14 mouse cellular contexts compared by ENCODE assay signal in the genomic region with DNA sequence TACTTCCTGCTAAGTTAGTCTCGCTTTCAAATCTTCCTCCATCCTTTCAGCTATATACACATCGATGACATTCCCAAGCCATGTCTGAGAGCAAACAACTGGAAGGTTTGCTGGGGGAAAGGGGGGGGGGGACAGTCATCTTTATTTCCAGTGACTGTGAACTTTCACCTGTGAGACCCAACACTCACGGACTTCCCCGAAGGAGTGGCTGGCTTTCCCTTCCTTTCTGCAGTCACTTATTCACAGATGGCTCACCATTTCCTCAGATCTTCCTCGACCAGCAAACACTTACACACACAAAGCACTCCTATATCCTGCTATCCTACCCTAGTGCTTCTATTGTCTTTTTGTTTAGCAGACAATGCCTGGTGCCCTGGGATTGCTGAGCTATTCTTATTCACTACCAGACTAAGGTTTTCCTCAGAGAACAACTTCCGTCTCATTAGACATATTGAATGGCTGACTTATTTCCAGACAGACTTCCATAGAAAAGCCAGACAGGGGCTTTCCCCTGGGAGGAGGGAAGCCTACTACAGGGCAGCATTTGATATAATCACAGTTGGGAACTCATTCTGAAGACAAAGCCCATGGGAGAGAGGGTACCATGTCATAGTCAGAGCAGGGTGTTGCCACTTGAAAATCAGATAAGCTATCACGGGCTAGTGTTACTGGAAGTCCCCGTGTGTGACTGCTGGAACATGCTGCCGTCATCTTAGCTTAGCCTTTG. TPM values are rescaled to one million over a fixed set of nuclear protein-coding genes. Genes with fewer than 3 reads are reported as not detected.
DNase-seq lines count a peak whose midpoint lies in the region; ATAC-seq and TF ChIP-seq lines count a peak whose summit lies in the region.
"Had no signal": no experiment of that assay in that cellular context is flagged by ENCODE, and none has a peak within 500 bp of the region (broad histone marks: within the 10 kb centered on the region; RNA-seq: fewer than 3 reads in every experiment).

No protein-coding gene starts in this region.

- H3K27me3 ChIP-seq in midbrain, embryonic 10.5 days (ENCODE audit: low read depth, poor library complexity, severe bottlenecking), result peaks cover 57% of the 10 kb centered on the region
- H3K27me3 ChIP-seq in midbrain, embryonic 16.5 days (ENCODE audit: control insufficient read depth, insufficient read depth, low read depth, low read length), result no peaks in the 10 kb centered on the region
- no peaks in the 10 kb centered on the region for H3K27me3 ChIP-seq in embryonic facial prominence, embryonic 14.5 days (replicated peaks; ENCODE audit: control insufficient read depth, insufficient read depth, low read length)
- H3K27me3 ChIP-seq in hindbrain, postnatal 0 days (ENCODE audit: insufficient read depth, low read length), result no peaks in the 10 kb centered on the region
- no peaks in the 10 kb centered on the region for H3K27me3 ChIP-seq in kidney, embryonic 15.5 days

- TF ChIP-seq CTCF in hindbrain, postnatal 0 days (IDR thresholded peaks at IDR 0.05; ENCODE audit: low read depth), result no peak

- no peaks in the 10 kb centered on the region for H3K36me3 ChIP-seq in midbrain, embryonic 10.5 days
- no peaks in the 10 kb centered on the region for H3K36me3 ChIP-seq in midbrain, embryonic 16.5 days (ENCODE audit: control insufficient read depth, insufficient read depth, low read length)
- no peaks in the 10 kb centered on the region for H3K36me3 ChIP-seq in embryonic facial prominence, embryonic 14.5 days (ENCODE audit: control insufficient read depth, insufficient read depth, low read length)
- no peaks in the 10 kb centered on the region for H3K36me3 ChIP-seq in hindbrain, postnatal 0 days (ENCODE audit: insufficient read depth, low read length)
- no peaks in the 10 kb centered on the region for H3K36me3 ChIP-seq in kidney, embryonic 15.5 days
- H3K36me3 ChIP-seq: G1E; limb, embryonic 10.5 days had no signal

- H3K4me1 ChIP-seq in midbrain, embryonic 10.5 days, result peaks cover 38% of the 10 kb centered on the region
- no peaks in the 10 kb centered on the region for H3K4me1 ChIP-seq in midbrain, embryonic 16.5 days (ENCODE audit: control insufficient read depth, insufficient read depth, low read length)
- no peaks in the 10 kb centered on the region for H3K4me1 ChIP-seq in embryonic facial prominence, embryonic 14.5 days (ENCODE audit: control insufficient read depth, insufficient read depth, low read length)
- H3K4me1 ChIP-seq in hindbrain, postnatal 0 days (ENCODE audit: insufficient read depth, low read length), result no peaks in the 10 kb centered on the region
- 0 out of 2 replicates have a peak, but pooled peaks cover 10% of the 10 kb centered on the region for H3K4me1 ChIP-seq in kidney, embryonic 15.5 days
- H3K4me1 ChIP-seq: limb, embryonic 10.5 days had no signal

- ATAC-seq in midbrain, embryonic 16.5 days, result no peak
- peak; percentile 90 for ATAC-seq in embryonic facial prominence, embryonic 14.5 days (ENCODE audit: low read depth)
- ATAC-seq in hindbrain, postnatal 0 days, result no peak
- no peak for ATAC-seq in kidney, embryonic 15.5 days (replicated peaks; ENCODE audit: low FRiP score)

- DNase-seq in midbrain, embryonic 10.5 days (ENCODE audit: low spot score), result peak; percentile 25
- DNase-seq in embryonic facial prominence, embryonic 14.5 days (ENCODE audit: low spot score), result peak; percentile 84
- peak; percentile 10 for DNase-seq in hindbrain, postnatal 0 days (ENCODE audit: low spot score)
- DNase-seq in yolk sac, embryonic 10.5 days (ENCODE audit: low spot score), result peak; percentile 9
- no peak for DNase-seq in left cerebral cortex, postnatal 4 days
- no peak for DNase-seq in cerebellum, adult 8-10 months
- DNase-seq: adrenal gland, postnatal 14 days; cerebellum, adult 2 months; kidney, postnatal 36 days; thymus, adult 18-20 months had no signal

- H3K27ac ChIP-seq in midbrain, embryonic 10.5 days (replicated peaks), result peak overlapping the region; percentile 46; the same call in 1 of the 2 replicates
- H3K27ac ChIP-seq in midbrain, embryonic 16.5 days (ENCODE audit: low read length), result no peak overlapping the region
- no peak overlapping the region for H3K27ac ChIP-seq in embryonic facial prominence, embryonic 14.5 days (replicated peaks; ENCODE audit: low read depth, low read length)
- H3K27ac ChIP-seq in hindbrain, postnatal 0 days, result no peak overlapping the region
- H3K27ac ChIP-seq in kidney, embryonic 15.5 days, result no peak overlapping the region
- H3K27ac ChIP-seq: limb, embryonic 10.5 days had no signal

- H3K9ac ChIP-seq in midbrain, embryonic 16.5 days (ENCODE audit: low read depth, low read length), result no peak overlapping the region
- H3K9ac ChIP-seq in embryonic facial prominence, embryonic 14.5 days (ENCODE audit: low read depth, low read length), result no peak overlapping the region
- H3K9ac ChIP-seq in hindbrain, postnatal 0 days (replicated peaks; ENCODE audit: low read length), result no peak overlapping the region
- no peak overlapping the region for H3K9ac ChIP-seq in kidney, embryonic 15.5 days

- peaks cover 6% of the 10 kb centered on the region; the same call in 1 of the 2 replicates for H3K9me3 ChIP-seq in midbrain, embryonic 10.5 days (replicated peaks)
- H3K9me3 ChIP-seq in midbrain, embryonic 16.5 days (replicated peaks; ENCODE audit: control insufficient read depth, low read length, poor library complexity, severe bottlenecking), result no peaks in the 10 kb centered on the region
- no peaks in the 10 kb centered on the region; the same call in 1 of the 2 replicates for H3K9me3 ChIP-seq in embryonic facial prominence, embryonic 14.5 days (ENCODE audit: control insufficient read depth, low read length)
- H3K9me3 ChIP-seq in hindbrain, postnatal 0 days (ENCODE audit: low read length), result no peaks in the 10 kb centered on the region
- H3K9me3 ChIP-seq in kidney, embryonic 15.5 days (replicated peaks), result no peaks in the 10 kb centered on the region
- H3K9me3 ChIP-seq: limb, embryonic 10.5 days had no signal

- H3K4me2 ChIP-seq in midbrain, embryonic 16.5 days (ENCODE audit: low read length), result no peak overlapping the region
- H3K4me2 ChIP-seq in embryonic facial prominence, embryonic 14.5 days (ENCODE audit: low read depth, low read length), result no peak overlapping the region
- no peak overlapping the region for H3K4me2 ChIP-seq in hindbrain, postnatal 0 days (ENCODE audit: low read depth, low read length)
- H3K4me2 ChIP-seq in kidney, embryonic 15.5 days, result no peak overlapping the region

- intact Hi-C loops in left cerebral cortex, postnatal 4 days (cut with DNase I), result no loop called here

- no peak overlapping the region for H3K4me3 ChIP-seq in midbrain, embryonic 10.5 days
- H3K4me3 ChIP-seq in midbrain, embryonic 16.5 days (ENCODE audit: low read depth, low read length), result no peak overlapping the region
- no peak overlapping the region for H3K4me3 ChIP-seq in embryonic facial prominence, embryonic 14.5 days (ENCODE audit: low read depth, low read length)
- H3K4me3 ChIP-seq in hindbrain, postnatal 0 days (ENCODE audit: low read length), result no peak overlapping the region
- H3K4me3 ChIP-seq in kidney, embryonic 15.5 days (replicated peaks), result no peak overlapping the region
- H3K4me3 ChIP-seq: limb, embryonic 10.5 days had no signal

- 42% methylated on average over 9 of the region's 9 CpGs for WGBS in midbrain, embryonic 10.5 days
- 26% methylated on average over 9 of the region's 9 CpGs for WGBS in midbrain, embryonic 16.5 days
- WGBS in embryonic facial prominence, embryonic 14.5 days, result 54% methylated on average over 9 of the region's 9 CpGs
- 18% methylated on average over 9 of the region's 9 CpGs for WGBS in hindbrain, postnatal 0 days
- 49% methylated on average over 9 of the region's 9 CpGs for WGBS in kidney, embryonic 15.5 days

RNA-seq across cellular contexts. Expression of a gene that starts 24.5 kb away (rescaled TPM):
- polyA plus RNA-seq in midbrain, embryonic 10.5 days (2016; fragmentation: Nextera tagmentation; extraction: Ambion mirVana), result 28.4 and 30.3 TPM in 2 replicates
- polyA plus RNA-seq in midbrain, embryonic 16.5 days (2015; fragmentation: Nextera tagmentation; extraction: Ambion mirVana), result 18.0 and 18.2 TPM in 2 replicates
- polyA plus RNA-seq in embryonic facial prominence, embryonic 14.5 days (2014; fragmentation: Nextera tagmentation; extraction: Ambion mirVana), result 34.5 and 35.1 TPM in 2 replicates
- 21.7 and 23.6 TPM in 2 replicates for total RNA-seq in hindbrain, postnatal 0 days (2014; rRNA removed)
- polyA plus RNA-seq in hindbrain, postnatal 0 days (2015; fragmentation: Nextera tagmentation; extraction: Ambion mirVana), result 21.7 and 23.5 TPM in 2 replicates
- 23.7 and 24.2 TPM in 2 replicates for polyA plus RNA-seq in kidney, embryonic 15.5 days (2015; fragmentation: Nextera tagmentation; extraction: Ambion mirVana)
- 10 to 100 TPM; 80.7 to 81.5 TPM for total RNA-seq in left cerebral cortex, postnatal 4 days (2021)

Comparison
In these comparisons a context has a peak if more than half of its experiments do, and no peak if none do; other contexts are left out.
1. DNase-seq: peak in midbrain, embryonic 10.5 days (single experiment), embryonic facial prominence, embryonic 14.5 days (single experiment), hindbrain, postnatal 0 days (single experiment) and yolk sac, embryonic 10.5 days (single experiment); none in left cerebral cortex, postnatal 4 days (single experiment) and cerebellum, adult 8-10 months (single experiment).